Mouse (Mus musculus) small intestine, adult 2 months (tissue): ENCODE results near the gene Cers1. TPM values are rescaled to one million over a fixed set of nuclear protein-coding genes. Genes with fewer than 3 reads are reported as not detected.

Source experiments
- H3K27ac ChIP-seq: fragments of 200-500 bp; 2 replicates; pipeline ENCODE4 v1.5.1; 2012; ENCODE audit warnings: low read depth, low read length, control low read depth, inconsistent platforms; ENCODE audit not compliant: insufficient read depth
- H3K27me3 ChIP-seq: fragments of 200-500 bp; 2 replicates; pipeline ENCODE4 v1.6.1; 2012; ENCODE audit warnings: mild to moderate bottlenecking, moderate library complexity, low read length, inconsistent platforms; ENCODE audit not compliant: control insufficient read depth, insufficient read depth
- H3K36me3 ChIP-seq: fragments of 200-500 bp; 2 replicates; pipeline ENCODE4 v1.6.1; 2012; ENCODE audit warnings: mild to moderate bottlenecking, low read length, control low read depth, inconsistent platforms; ENCODE audit not compliant: control insufficient read depth, insufficient read depth
- H3K4me1 ChIP-seq: fragments of 200-500 bp; 2 replicates; pipeline ENCODE4 v1.6.1; 2012; ENCODE audit warnings: low read length, inconsistent platforms, mixed read lengths; ENCODE audit not compliant: control insufficient read depth, insufficient read depth, insufficient read length
- H3K4me3 ChIP-seq: fragments of 200-500 bp; 2 replicates; pipeline ENCODE4 v1.5.1; 2012; ENCODE audit warnings: low read depth, mild to moderate bottlenecking, control low read depth, inconsistent platforms, low read length, moderate library complexity
- CTCF ChIP-seq: fragments of 200-500 bp; IDR thresholded peaks from 2 replicates; pipeline ENCODE4 v1.5.1; 2012; ENCODE audit warnings: low read depth, mild to moderate bottlenecking, control low read depth, inconsistent platforms, low read length, moderate library complexity, mixed read lengths; ENCODE audit not compliant: insufficient replicate concordance, insufficient read length; ENCODE audit errors: extremely low read depth
- POLR2A ChIP-seq: fragments of 200-500 bp; IDR thresholded peaks from 2 replicates; pipeline ENCODE4 v1.6.1; 2012; ENCODE audit warnings: low read depth, mild to moderate bottlenecking, control low read depth, inconsistent platforms, low read length, moderate library complexity
- WGBS: fragments of 180-500 bp; shearing (Covaris S2); methylation state at CpG from one replicate; pipeline ENCODE4 v1.1.7; 2018; 5-methylcytosine and 5-hydroxymethylcytosine counted together
- polyA plus RNA-seq: library from polyadenylated mRNA; depleted of rRNA; stranded (reverse); fragments of >200 nt; gene quantifications from 2 replicates; pipeline ENCODE4 v1.2.3, GENCODE M21; 2012; rRNA removed

The Cers1 gene
- polyA plus RNA-seq, 1 experiment = 0.89 TPM

DNA sequence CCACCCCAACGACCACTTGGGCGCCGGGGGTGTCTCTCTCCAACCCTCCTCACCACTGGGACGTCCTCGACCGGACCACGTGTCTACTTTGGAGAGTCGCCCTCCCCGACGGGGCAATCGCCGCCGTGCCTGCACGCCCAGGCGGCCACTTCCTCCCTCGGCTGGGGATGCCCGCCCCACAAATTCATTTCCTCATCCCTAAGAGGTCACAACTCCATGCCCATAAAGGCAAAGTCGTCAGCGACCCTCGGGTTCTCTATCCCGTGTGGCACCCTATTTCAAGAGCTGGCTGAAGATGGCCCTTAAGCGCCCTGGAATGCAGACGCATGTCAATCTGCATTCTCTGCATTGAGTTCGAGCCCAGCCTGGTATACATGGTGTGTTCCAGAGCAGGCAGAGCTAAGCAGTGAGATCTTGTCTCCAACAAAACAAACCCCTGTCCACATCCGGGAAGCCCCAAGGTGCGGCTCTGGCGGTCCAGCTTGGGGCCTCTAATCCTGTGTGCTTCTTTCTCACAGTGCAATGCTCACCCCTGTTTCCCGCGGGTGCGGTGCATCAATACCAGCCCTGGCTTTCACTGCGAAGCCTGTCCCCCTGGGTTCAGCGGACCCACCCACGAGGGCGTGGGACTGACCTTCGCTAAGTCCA lies 59.8 kb downstream of the Cers1 start:
- Histone ChIP-seq H3K36me3 (no peaks in the 10 kb centered on the region), H3K4me3 (peak overlapping the region; percentile 54; the same call in 1 of the 2 replicates)
- 4% methylated on average over 35 of the region's 35 CpGs for WGBS

DNA sequence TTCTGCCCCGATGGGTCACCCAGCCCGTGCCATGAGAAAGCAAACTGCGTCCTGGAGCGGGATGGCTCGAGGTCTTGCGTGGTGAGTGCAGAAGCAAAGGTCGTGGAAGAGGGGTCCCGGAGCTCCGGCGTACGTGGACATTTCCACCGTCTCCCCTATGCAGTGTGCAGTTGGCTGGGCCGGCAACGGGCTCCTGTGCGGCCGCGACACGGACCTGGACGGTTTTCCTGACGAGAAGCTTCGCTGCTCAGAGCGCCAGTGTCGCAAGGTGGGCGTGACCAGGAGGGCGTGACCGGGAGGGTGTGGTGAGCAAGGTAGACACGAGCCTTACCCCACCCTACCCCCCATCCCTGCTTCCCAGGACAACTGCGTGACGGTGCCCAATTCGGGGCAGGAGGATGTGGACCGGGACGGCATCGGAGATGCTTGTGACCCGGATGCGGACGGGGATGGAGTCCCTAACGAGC lies 60.7 kb downstream of the Cers1 start:
- peaks cover 22% of the 10 kb centered on the region for H3K4me1 ChIP-seq
- H3K4me3 ChIP-seq = peak overlapping the region; percentile 18; the same call in 1 of the 2 replicates
- WGBS = 6% methylated on average over 37 of the region's 37 CpGs
- H3K36me3 ChIP-seq = no peaks in the 10 kb centered on the region
- no peak overlapping the region for H3K27ac ChIP-seq
- TF ChIP-seq POLR2A = no peak
- TF ChIP-seq CTCF = no peak
- peaks cover 52% of the 10 kb centered on the region for H3K27me3 ChIP-seq

More for the DNA sequence above, 59.8 kb downstream of the Cers1 start:
- H3K27me3 ChIP-seq = peaks cover 52% of the 10 kb centered on the region
- no peak overlapping the region for H3K27ac ChIP-seq
- no peak for TF ChIP-seq CTCF
- no peak for TF ChIP-seq POLR2A
- peaks cover 22% of the 10 kb centered on the region for H3K4me1 ChIP-seq

GRCm38 (mm10) chr8:70377049-70377448 lies 61.5 kb downstream of the Cers1 start:
- 9% methylated on average over 15 of the region's 15 CpGs for WGBS
- Histone ChIP-seq H3K36me3 (no peaks in the 10 kb centered on the region), H3K27ac (no peak overlapping the region), H3K4me1 (peaks cover 22% of the 10 kb centered on the region), H3K27me3 (peaks cover 50% of the 10 kb centered on the region), H3K4me3 (no peak overlapping the region)
- TF ChIP-seq POLR2A = no peak
- TF ChIP-seq CTCF = no peak

GRCm38 (mm10) chr8:70380069-70380468 lies 64.5 kb downstream of the Cers1 start:
- TF ChIP-seq POLR2A (no peak), CTCF (no peak)
- WGBS = 84% methylated on average over 12 of the region's 12 CpGs
- Histone ChIP-seq H3K4me1 (peaks cover 12% of the 10 kb centered on the region), H3K4me3 (no peak overlapping the region), H3K27me3 (peaks cover 22% of the 10 kb centered on the region), H3K36me3 (no peaks in the 10 kb centered on the region), H3K27ac (no peak overlapping the region)

Other genes with a start within 250 kb of the Cers1 start
- 608 and 1,607 TPM in 2 replicates for gene Tm6sf2, start 242.9 kb upstream of the Cers1 start, polyA plus RNA-seq
- 0.53 and 2.5 TPM in 2 replicates for gene Hapln4, start 232.3 kb upstream of the Cers1 start, polyA plus RNA-seq
- gene Ncan, start 194.9 kb upstream of the Cers1 start, polyA plus RNA-seq = 0.04 TPM in 1 of 2 replicates, not detected in the other
- gene Nr2c2ap, start 184.4 kb upstream of the Cers1 start, polyA plus RNA-seq = 4.9 and 9.2 TPM in 2 replicates
- 23.9 and 44.9 TPM in 2 replicates for gene Rfxank, start 176.6 kb upstream of the Cers1 start, polyA plus RNA-seq
- 43.3 and 83.7 TPM in 2 replicates for gene Borcs8, start 176.3 kb upstream of the Cers1 start, polyA plus RNA-seq
- 1.6 and 5.3 TPM in 2 replicates for gene Mef2b, start 176.1 kb upstream of the Cers1 start, polyA plus RNA-seq
- gene Tmem161a, start 143.4 kb upstream of the Cers1 start, polyA plus RNA-seq = 66.9 and 89.5 TPM in 2 replicates
- 16.7 and 23.2 TPM in 2 replicates for gene Slc25a42, start 103.5 kb upstream of the Cers1 start, polyA plus RNA-seq
- gene Sugp2, start 81.5 kb upstream of the Cers1 start, polyA plus RNA-seq = 8.5 and 23.4 TPM in 2 replicates
- gene Armc6, start 81.3 kb upstream of the Cers1 start, polyA plus RNA-seq = 11.6 and 17.9 TPM in 2 replicates
- 4.8 and 9.4 TPM in 2 replicates for gene Homer3, start 32.9 kb upstream of the Cers1 start, polyA plus RNA-seq
- gene Ddx49, start 13.3 kb upstream of the Cers1 start, polyA plus RNA-seq = 31.7 and 49.4 TPM in 2 replicates
- gene Cope, start 13.3 kb upstream of the Cers1 start, polyA plus RNA-seq = 466 and 753 TPM in 2 replicates
- gene Gdf1, start 14.0 kb downstream of the Cers1 start, polyA plus RNA-seq = 1.1 and 1.6 TPM in 2 replicates
- 29.1 and 43.8 TPM in 2 replicates for gene Upf1, start 37.5 kb downstream of the Cers1 start, polyA plus RNA-seq
- gene Comp, start 57.8 kb downstream of the Cers1 start, polyA plus RNA-seq = 0.13 and 1.2 TPM in 2 replicates
- gene Crtc1, start 123.8 kb downstream of the Cers1 start, polyA plus RNA-seq = 9.4 and 15.1 TPM in 2 replicates
- gene Klhl26, start 161.2 kb downstream of the Cers1 start, polyA plus RNA-seq = 24.9 and 30.8 TPM in 2 replicates
- gene Tmem59l, start 171.6 kb downstream of the Cers1 start, polyA plus RNA-seq = 1.2 and 1.6 TPM in 2 replicates
- 2.3 and 27.3 TPM in 2 replicates for gene Crlf1, start 177.4 kb downstream of the Cers1 start, polyA plus RNA-seq
- gene Rex1bd, start 191.0 kb downstream of the Cers1 start, polyA plus RNA-seq = 137 and 244 TPM in 2 replicates
- 606 and 770 TPM in 2 replicates for gene Uba52, start 195.0 kb downstream of the Cers1 start, polyA plus RNA-seq
- gene Fkbp8, start 211.9 kb downstream of the Cers1 start, polyA plus RNA-seq = 300 and 623 TPM in 2 replicates
- gene Kxd1, start 212.2 kb downstream of the Cers1 start, polyA plus RNA-seq = 34.3 and 64.4 TPM in 2 replicates
- gene Ell, start 223.7 kb downstream of the Cers1 start, polyA plus RNA-seq = 20.5 and 45.6 TPM in 2 replicates